Mouse (Mus musculus) ES-E14 (cell line): ENCODE results near the gene Tmem150a.

Experiments used
- HCFC1 ChIP-seq: IDR thresholded peaks from 2 replicates; pipeline ENCODE4 v1.6.1; 2012; ENCODE audit warnings: low read length, inconsistent platforms, borderline replicate concordance; ENCODE audit not compliant: insufficient read depth
- MAFK ChIP-seq: IDR thresholded peaks from 2 replicates; pipeline ENCODE4 v1.6.1; 2014; ENCODE audit warnings: mild to moderate bottlenecking, low read depth, low read length, inconsistent platforms; ENCODE audit not compliant: insufficient read depth
- ZC3H11A ChIP-seq: IDR thresholded peaks from 2 replicates; pipeline ENCODE4 v1.6.1; 2012; ENCODE audit warnings: low read depth, mild to moderate bottlenecking, inconsistent platforms, low read length, borderline replicate concordance
- ZNF384 ChIP-seq: IDR thresholded peaks from 2 replicates; pipeline ENCODE4 v1.6.1; 2012; ENCODE audit warnings: low read depth, low read length, inconsistent platforms

DNA sequence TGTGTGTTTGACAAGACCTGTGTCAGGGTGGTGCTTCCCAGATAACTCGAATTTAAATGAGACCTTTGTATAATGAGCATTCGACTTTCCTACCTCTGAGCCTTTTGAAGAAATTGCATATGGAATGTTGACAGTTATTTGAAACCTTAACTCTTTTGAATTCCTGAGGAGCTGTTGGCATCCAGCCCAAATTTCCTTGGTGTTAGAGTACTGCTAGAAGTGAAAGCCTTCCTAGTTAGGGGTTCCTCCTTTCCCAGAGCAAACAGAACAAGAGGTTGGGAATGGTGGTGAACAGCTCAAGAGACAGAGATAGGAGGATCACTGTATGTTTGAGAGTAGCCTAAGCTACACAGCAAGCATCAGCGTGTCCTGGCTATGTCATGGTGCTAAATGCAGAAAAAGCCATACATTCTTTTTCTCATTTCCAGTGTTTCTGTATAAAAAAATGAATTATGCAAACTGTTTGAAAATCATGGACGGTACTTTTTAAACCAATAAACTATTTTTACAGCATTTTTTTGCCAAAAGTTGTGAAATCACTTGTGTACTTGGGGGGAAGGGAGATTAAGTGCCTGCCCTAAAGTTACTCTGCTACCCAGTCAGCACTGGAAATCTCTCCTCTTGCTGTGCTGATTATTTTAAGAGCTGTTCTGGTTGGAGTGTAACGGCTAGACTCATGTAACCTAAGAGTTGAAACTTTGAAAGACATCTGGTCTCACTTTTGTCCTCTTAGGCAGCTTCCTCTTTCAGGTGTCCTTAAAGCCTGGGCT lies 2.4 kb upstream of the Tmem150a start:
- no peak for TF ChIP-seq ZNF384
- no peak for TF ChIP-seq ZC3H11A
- TF ChIP-seq HCFC1 = no peak
- TF ChIP-seq MAFK = no peak
